10 mouse cellular contexts compared by ENCODE assay signal in genomic region chr7:89216118-89216517, GRCm38 (mm10).
A peak's percentile ranks its signal among the peaks of the same experiment; 100 is the strongest.
DNase-seq lines count a peak whose midpoint lies in the region; ATAC-seq and TF ChIP-seq lines count a peak whose summit lies in the region.
"Had no signal": no experiment of that assay in that cellular context is flagged by ENCODE, and none has a peak within 500 bp of the region (broad histone marks: within the 10 kb centered on the region; RNA-seq: fewer than 3 reads in every experiment).

No protein-coding gene starts in this region.

- no peak for TF ChIP-seq CTCF in lung, embryonic 14.5 days (IDR thresholded peaks at IDR 0.05; ENCODE audit: low read depth)

- H3K9ac ChIP-seq in heart, embryonic 13.5 days, result no peak overlapping the region
- no peak overlapping the region for H3K9ac ChIP-seq in lung, embryonic 14.5 days
- H3K9ac ChIP-seq: neural tube, embryonic 12.5 days had no signal

- DNase-seq in heart, postnatal 4 days, result no peak
- DNase-seq in lung, embryonic 14.5 days, result no peak
- no peak for DNase-seq in lung, adult 18-20 months
- no peak for DNase-seq in embryonic facial prominence, embryonic 10.5 days (ENCODE audit: low spot score)
- no peak for DNase-seq in ovary, postnatal 10 days (ENCODE audit: low spot score)
- no peak for DNase-seq in adrenal gland, postnatal 4 days (ENCODE audit: low spot score in 2 of 2)
- DNase-seq: lung, postnatal 14 days had no signal

- H3K9me3 ChIP-seq in heart, embryonic 13.5 days, result no peaks in the 10 kb centered on the region
- H3K9me3 ChIP-seq in lung, embryonic 14.5 days (ENCODE audit: low read depth, low read length), result no peaks in the 10 kb centered on the region
- H3K9me3 ChIP-seq in embryonic facial prominence, embryonic 10.5 days, result no peaks in the 10 kb centered on the region
- H3K9me3 ChIP-seq: neural tube, embryonic 12.5 days had no signal

- 45% methylated on average over 2 of the region's 2 CpGs for WGBS in heart, embryonic 13.5 days
- WGBS in lung, embryonic 14.5 days, result 56% methylated on average over 2 of the region's 2 CpGs
- WGBS in embryonic facial prominence, embryonic 10.5 days, result 89% methylated on average over 2 of the region's 2 CpGs

- no peak for ATAC-seq in heart, embryonic 13.5 days (ENCODE audit: extremely low read depth, insufficient number of reproducible peaks, low FRiP score, low TSS enrichment)
- ATAC-seq in lung, embryonic 14.5 days (ENCODE audit: insufficient read depth), result peak; percentile 52; the same call in 1 of the 2 replicates
- ATAC-seq in megakaryocyte-erythroid progenitor cell, adult 5-6 weeks (replicated peaks; ENCODE audit: low FRiP score, low TSS enrichment, poor library complexity, severe bottlenecking), result peak; percentile 73

- peak overlapping the region; percentile 55 for H3K27ac ChIP-seq in heart, embryonic 13.5 days (replicated peaks)
- H3K27ac ChIP-seq in lung, embryonic 14.5 days (ENCODE audit: low read depth), result peak overlapping the region; percentile 2; the same call in 1 of the 2 replicates
- H3K27ac ChIP-seq in embryonic facial prominence, embryonic 10.5 days (replicated peaks), result 0 out of 2 replicates have a peak overlapping the region, but pooled peaks have one; percentile 6
- H3K27ac ChIP-seq: neural tube, embryonic 12.5 days had no signal

- peaks cover 25% of the 10 kb centered on the region for H3K4me1 ChIP-seq in heart, embryonic 13.5 days
- H3K4me1 ChIP-seq in lung, embryonic 14.5 days (ENCODE audit: insufficient read depth), result peaks cover 8% of the 10 kb centered on the region; the same call in 1 of the 2 replicates
- H3K4me1 ChIP-seq in embryonic facial prominence, embryonic 10.5 days, result peaks cover 35% of the 10 kb centered on the region
- H3K4me1 ChIP-seq: neural tube, embryonic 12.5 days had no signal

- H3K36me3 ChIP-seq in heart, embryonic 13.5 days, result no peaks in the 10 kb centered on the region
- no peaks in the 10 kb centered on the region for H3K36me3 ChIP-seq in lung, embryonic 14.5 days (ENCODE audit: insufficient read depth)
- H3K36me3 ChIP-seq in embryonic facial prominence, embryonic 10.5 days (replicated peaks), result no peaks in the 10 kb centered on the region
- H3K36me3 ChIP-seq: neural tube, embryonic 12.5 days had no signal

- no peaks in the 10 kb centered on the region for H3K27me3 ChIP-seq in heart, embryonic 13.5 days (replicated peaks)
- no peaks in the 10 kb centered on the region for H3K27me3 ChIP-seq in lung, embryonic 14.5 days (ENCODE audit: insufficient read depth, low read length)
- no peaks in the 10 kb centered on the region for H3K27me3 ChIP-seq in embryonic facial prominence, embryonic 10.5 days (replicated peaks; ENCODE audit: low read depth, poor library complexity, severe bottlenecking)
- H3K27me3 ChIP-seq: neural tube, embryonic 12.5 days had no signal

- H3K4me2 ChIP-seq in heart, embryonic 13.5 days, result no peak overlapping the region
- H3K4me2 ChIP-seq in lung, embryonic 14.5 days, result no peak overlapping the region
- H3K4me2 ChIP-seq: neural tube, embryonic 12.5 days had no signal

- H3K4me3 ChIP-seq in heart, embryonic 13.5 days, result no peak overlapping the region
- H3K4me3 ChIP-seq in lung, embryonic 14.5 days (ENCODE audit: low read depth, low read length), result no peak overlapping the region
- H3K4me3 ChIP-seq in embryonic facial prominence, embryonic 10.5 days, result no peak overlapping the region
- H3K4me3 ChIP-seq: neural tube, embryonic 12.5 days had no signal

Comparison
In these comparisons a context has a peak if more than half of its experiments do, and no peak if none do; other contexts are left out.
1. H3K27ac ChIP-seq: peak in every context shown above with its lines; median percentile 55 in heart, embryonic 13.5 days; 6 in embryonic facial prominence, embryonic 10.5 days; 2 in lung, embryonic 14.5 days.